Comparison of ENCODE assay signal across 13 mouse cellular contexts in the genomic region with DNA sequence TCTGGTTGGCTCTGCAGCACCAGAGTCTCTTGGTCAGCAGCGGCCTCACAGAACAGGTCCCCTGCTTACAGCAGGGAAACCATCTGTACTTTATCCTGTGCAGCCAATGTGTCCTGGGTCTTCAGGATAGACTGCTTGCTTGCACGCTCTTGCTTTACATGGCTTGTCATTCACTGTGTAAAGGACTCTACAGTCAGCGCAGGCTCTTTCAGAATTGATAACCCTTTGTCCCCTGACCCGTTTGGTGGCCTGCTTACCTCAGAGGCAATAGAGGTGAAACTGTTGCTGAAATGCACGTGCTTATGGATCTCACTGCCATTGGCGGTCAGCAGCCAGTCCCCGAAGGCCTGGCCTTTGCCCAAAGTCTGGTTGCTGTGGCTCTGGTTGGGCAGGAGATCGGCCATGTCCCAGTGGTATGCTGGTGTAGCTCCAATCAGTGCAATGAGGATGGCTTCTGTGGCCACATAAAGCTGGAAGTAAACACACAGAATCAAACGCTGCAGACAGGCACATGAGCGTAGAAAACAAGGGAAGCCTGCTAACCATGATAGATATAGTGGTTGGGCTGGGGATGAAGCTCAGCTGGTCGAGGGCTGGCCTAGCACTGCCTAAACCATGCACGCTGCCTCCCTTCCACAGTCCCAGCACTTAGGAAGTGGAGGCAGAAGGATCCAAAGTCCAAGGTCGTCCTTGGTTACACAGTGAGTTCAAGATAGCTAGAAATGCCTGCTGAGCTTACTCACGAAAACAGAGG. TPM values are rescaled to one million over a fixed set of nuclear protein-coding genes. Genes with fewer than 3 reads are reported as not detected.
DNase-seq lines count a peak whose midpoint lies in the region; ATAC-seq and TF ChIP-seq lines count a peak whose summit lies in the region.
"Had no signal": no experiment of that assay in that cellular context is flagged by ENCODE, and none has a peak within 500 bp of the region (broad histone marks: within the 10 kb centered on the region; RNA-seq: fewer than 3 reads in every experiment).

No protein-coding gene starts in this region.

- no peak for TF ChIP-seq CTCF in lung, embryonic 14.5 days (IDR thresholded peaks at IDR 0.05; ENCODE audit: low read depth)

- peaks cover 9% of the 10 kb centered on the region; the same call in 1 of the 2 replicates for H3K36me3 ChIP-seq in lung, embryonic 14.5 days (ENCODE audit: insufficient read depth)
- H3K36me3 ChIP-seq in liver, embryonic 16.5 days (ENCODE audit: control insufficient read depth, insufficient read depth), result no peaks in the 10 kb centered on the region

- H3K9ac ChIP-seq in lung, embryonic 14.5 days, result no peak overlapping the region
- H3K9ac ChIP-seq in liver, embryonic 16.5 days (ENCODE audit: low read depth, low read length), result no peak overlapping the region

- no peak for ATAC-seq in lung, embryonic 14.5 days (ENCODE audit: insufficient read depth)
- peak; percentile 85 for ATAC-seq in liver, embryonic 16.5 days (ENCODE audit: low read depth)

- WGBS in lung, embryonic 14.5 days, result 56% methylated on average over 14 of the region's 14 CpGs
- WGBS in liver, embryonic 16.5 days (ENCODE audit: insufficient replicate concordance), result 48% methylated on average over 14 of the region's 14 CpGs

- H3K9me3 ChIP-seq in lung, embryonic 14.5 days (ENCODE audit: low read depth, low read length), result no peaks in the 10 kb centered on the region
- H3K9me3 ChIP-seq in liver, embryonic 16.5 days (replicated peaks; ENCODE audit: control insufficient read depth, low read length), result no peaks in the 10 kb centered on the region

- no peaks in the 10 kb centered on the region for H3K27me3 ChIP-seq in lung, embryonic 14.5 days (ENCODE audit: insufficient read depth, low read length)
- no peaks in the 10 kb centered on the region for H3K27me3 ChIP-seq in liver, embryonic 16.5 days (ENCODE audit: control insufficient read depth, insufficient read depth, low read depth, low read length)

- no peak overlapping the region for H3K4me3 ChIP-seq in lung, embryonic 14.5 days (ENCODE audit: low read depth, low read length)
- no peak overlapping the region for H3K4me3 ChIP-seq in liver, embryonic 16.5 days (ENCODE audit: low read depth, low read length)
- H3K4me3 ChIP-seq: heart, adult 2 months had no signal

- no peaks in the 10 kb centered on the region for H3K4me1 ChIP-seq in lung, embryonic 14.5 days (ENCODE audit: insufficient read depth)
- H3K4me1 ChIP-seq in liver, embryonic 16.5 days (ENCODE audit: control insufficient read depth, low read depth, low read length), result peaks cover 3% of the 10 kb centered on the region

- no peak overlapping the region for H3K27ac ChIP-seq in lung, embryonic 14.5 days (ENCODE audit: low read depth)
- H3K27ac ChIP-seq in liver, embryonic 16.5 days (ENCODE audit: low read length), result peak overlapping the region; percentile 60
- H3K27ac ChIP-seq: heart, adult 2 months had no signal

- no peak overlapping the region for H3K4me2 ChIP-seq in lung, embryonic 14.5 days
- no peak overlapping the region for H3K4me2 ChIP-seq in liver, embryonic 16.5 days (ENCODE audit: low read depth, low read length)

- peak; percentile 59 for DNase-seq in adrenal gland, postnatal 10 days
- no peak for DNase-seq in adrenal gland, postnatal 25 days
- peak; percentile 45 for DNase-seq in lung, embryonic 14.5 days
- DNase-seq in lung, postnatal 25 days (ENCODE audit: low spot score), result no peak
- peak; percentile 75 for DNase-seq in cerebellum, postnatal 10 days
- no peak for DNase-seq in urinary bladder, postnatal 36 days (ENCODE audit: low spot score in 2 of 2)
- DNase-seq in layer of hippocampus, adult 9-10 months (ENCODE audit: low spot score), result no peak
- DNase-seq: heart, adult 2 months; heart, postnatal 4 days; kidney, adult 8-10 months; right cerebral cortex, adult 18-20 months; thymus, postnatal 25 days had no signal

RNA-seq across cellular contexts. Expression of gene Slc22a15, which starts 9.0 kb away (rescaled TPM):
- total RNA-seq in adrenal gland, postnatal 10 days (2021), result 1 to 10 TPM; 6.4 to 7.6 TPM
- total RNA-seq in adrenal gland, postnatal 25 days (2021), result 14.3 and 17.7 TPM in 2 replicates
- 5.1 and 5.4 TPM in 2 replicates for polyA plus RNA-seq in lung, embryonic 14.5 days (2014; fragmentation: Nextera tagmentation; extraction: Ambion mirVana)
- 2.4 and 3.1 TPM in 2 replicates for polyA plus RNA-seq in liver, embryonic 16.5 days (2015; fragmentation: Nextera tagmentation; extraction: Ambion mirVana)

Comparison
In these comparisons a context has a peak if more than half of its experiments do, and no peak if none do; other contexts are left out.
1. DNase-seq: peak in adrenal gland, postnatal 10 days (single experiment), lung, embryonic 14.5 days (single experiment) and cerebellum, postnatal 10 days (2 of 2); none in adrenal gland, postnatal 25 days (single experiment), lung, postnatal 25 days (single experiment), urinary bladder, postnatal 36 days (0 of 2) and layer of hippocampus, adult 9-10 months (single experiment).